Mouse (Mus musculus): ENCODE measurements around the gene Cyp2d22.

Gene Cyp2d22

GRCm38 (mm10) chr15:82346580-82347302 lies 33.3 kb downstream of the Cyp2d22 start:
- peak; percentile 35 for DNase-seq (ENCODE audit: low read depth, low spot score)

DNA sequence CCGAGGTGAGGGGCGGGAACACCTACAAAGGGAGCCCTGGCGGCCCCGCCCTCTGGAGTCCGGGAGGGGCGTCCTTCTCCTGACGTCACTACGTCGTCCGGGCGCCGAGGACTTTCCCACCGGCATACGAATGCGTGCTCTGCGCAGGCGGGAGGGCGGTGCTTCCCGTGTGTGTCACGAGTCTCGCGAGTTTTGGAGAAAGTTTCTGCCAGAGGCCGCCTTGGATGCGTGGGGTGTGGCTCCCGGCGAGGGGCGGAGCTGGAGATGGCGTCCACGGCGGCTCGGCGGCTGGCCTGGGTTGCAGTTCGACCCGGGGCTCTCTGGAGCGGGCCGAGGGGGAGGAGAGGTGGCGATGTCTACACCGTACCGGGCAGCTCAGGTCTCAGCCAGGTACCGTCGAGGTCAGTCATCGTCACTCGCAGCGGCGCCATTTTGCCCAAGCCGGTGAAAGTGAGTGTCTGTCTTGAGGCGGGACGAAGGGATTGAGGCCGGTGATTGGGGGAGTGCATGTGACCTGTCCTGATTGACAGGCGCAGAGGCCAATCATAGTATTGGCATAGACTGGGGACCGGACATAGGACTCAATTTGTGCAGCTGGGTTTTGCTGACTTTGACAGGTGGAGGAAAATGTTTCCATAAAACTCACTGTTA lies 34.1 kb downstream of the Cyp2d22 start:
- peak; percentile 98 for DNase-seq (ENCODE audit: low read depth, low spot score)

DNA sequence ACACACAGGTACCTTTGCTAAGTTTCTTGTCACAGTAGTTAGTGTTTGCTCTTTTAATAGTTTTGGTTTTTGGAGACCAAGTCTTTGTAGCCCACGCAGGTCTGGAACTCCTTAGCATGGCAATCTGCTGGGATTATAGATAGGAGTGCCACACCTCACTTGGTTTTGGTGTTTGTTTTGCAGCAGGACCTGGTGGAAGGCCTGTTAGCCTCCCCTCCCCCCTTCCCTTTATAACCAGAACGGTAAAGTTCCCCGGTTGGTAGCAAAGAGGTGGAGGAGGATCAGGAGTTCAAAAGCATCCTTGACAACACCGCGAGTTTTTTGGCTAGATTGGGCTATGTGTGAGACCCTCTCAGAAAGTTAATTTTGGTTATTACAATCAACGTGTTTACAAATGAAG lies 35.1 kb downstream of the Cyp2d22 start:
- DNase-seq (ENCODE audit: low read depth, low spot score), result peak; percentile 3

DNA sequence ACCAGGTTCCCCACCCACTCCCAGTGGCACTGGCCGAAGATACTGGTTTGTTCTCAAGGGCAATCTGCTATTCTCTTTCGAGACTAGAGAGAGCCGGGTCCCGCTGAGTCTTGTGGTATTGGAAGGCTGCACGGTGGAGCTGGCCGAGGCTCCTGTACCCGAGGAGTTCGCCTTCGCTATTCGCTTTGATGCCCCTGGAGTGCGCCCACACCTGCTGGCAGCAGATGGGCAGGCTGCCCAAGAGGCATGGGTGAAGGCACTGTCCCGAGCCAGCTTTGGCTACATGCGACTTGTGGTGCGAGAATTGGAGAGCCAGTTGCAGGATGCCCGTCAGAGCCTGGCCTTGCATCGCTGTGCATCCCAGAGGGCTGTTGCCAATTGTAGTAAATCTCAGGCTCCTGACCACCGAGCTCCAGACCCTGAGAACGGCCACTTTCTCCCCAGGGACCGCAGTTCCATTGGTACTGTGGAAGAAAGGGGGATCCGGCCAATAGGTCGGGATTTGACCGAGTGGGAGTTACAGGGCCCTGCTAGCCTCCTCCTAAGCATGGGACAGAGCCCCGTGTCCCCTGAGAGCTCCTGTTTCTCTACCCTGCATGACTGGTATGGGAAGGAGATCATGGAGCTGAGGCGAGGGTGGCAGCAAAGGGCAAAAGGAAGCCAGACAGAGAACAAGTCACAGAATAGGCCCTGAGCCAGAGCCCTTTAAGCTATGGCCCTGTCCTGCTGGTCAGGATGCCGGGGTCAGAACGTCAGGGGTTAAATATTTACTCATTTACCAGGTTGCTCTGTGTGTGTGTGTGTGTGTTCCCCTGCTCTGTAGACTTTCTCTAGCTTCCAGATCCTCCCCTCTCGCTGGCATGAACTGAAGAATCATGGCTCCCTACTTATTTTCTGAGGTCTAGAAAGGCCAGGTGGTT lies 36.4 kb downstream of the Cyp2d22 start:
- peak; percentile 1 for DNase-seq (ENCODE audit: low read depth, low spot score)

- no peak for DNase-seq (ENCODE audit: low read depth, low spot score)
These were observed 37.5 kb downstream of the Cyp2d22 start for GRCm38 (mm10) chr15:82342543-82342935.

DNA sequence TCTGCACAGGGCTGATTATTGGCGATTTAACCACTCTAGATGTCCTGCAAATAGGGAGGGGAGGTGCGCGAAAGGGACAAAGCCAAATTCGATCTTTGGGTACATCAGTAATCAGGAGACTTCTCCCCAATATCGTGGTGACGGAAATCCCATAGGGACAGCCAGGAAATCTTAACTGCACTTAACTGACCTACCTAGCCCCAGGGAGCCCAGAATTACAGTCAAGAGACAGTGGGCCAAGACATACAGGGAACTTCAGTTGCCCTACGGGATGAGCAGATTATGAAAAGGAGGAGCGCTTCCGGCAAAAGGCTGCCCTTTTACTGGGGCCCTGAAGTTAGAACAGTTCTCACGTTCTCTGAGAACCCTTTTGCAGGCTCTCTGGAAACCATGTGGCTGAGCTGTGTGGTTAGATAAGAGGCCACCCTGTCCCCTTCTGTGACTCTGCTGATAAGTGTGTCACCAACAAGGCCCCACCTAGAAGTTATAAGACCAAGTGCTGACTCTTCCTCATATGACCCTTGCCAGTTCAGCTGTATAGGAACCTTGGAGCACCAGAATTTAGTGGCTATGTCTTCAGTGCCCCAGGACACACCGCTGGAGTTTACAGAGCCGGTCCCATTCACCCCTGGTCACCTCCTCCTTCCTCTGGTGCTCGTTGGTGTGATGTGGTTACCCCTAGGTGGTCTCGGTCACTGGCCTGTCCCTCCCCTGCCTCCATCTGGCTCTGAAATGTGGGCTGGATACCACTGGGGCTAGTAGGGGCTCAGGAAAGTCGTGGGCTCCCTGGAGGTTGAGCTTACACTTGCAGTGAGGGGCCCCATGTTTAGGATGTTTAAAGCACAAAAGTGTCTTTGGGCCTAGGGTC lies 38.2 kb downstream of the Cyp2d22 start:
- peak; percentile 53 for DNase-seq (ENCODE audit: low read depth, low spot score)

DNA sequence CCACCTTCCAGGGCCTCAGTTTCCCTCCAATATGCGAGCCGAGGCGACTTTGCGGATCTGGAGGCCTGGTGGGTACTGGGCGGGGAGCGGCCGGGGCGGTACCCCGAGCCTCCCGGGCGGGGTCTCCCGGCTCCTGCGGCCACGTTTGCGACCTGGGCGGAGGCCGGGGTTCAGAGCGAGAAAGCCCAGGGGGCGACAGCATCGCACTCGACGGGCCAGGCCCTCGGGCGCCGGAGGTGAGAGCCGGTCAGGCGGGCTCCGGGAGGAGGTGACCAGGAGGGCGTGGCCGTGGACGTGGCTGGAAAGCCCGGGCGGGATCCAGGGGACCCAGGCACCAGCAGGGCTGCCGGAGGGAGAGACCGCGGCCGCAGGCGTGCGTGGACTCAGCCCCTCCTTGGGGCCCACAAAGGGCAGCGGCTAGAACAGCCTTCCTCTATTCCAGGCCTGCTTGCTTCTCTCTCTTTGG lies 39.0 kb downstream of the Cyp2d22 start:
- DNase-seq (ENCODE audit: low read depth, low spot score), result no peak

DNA sequence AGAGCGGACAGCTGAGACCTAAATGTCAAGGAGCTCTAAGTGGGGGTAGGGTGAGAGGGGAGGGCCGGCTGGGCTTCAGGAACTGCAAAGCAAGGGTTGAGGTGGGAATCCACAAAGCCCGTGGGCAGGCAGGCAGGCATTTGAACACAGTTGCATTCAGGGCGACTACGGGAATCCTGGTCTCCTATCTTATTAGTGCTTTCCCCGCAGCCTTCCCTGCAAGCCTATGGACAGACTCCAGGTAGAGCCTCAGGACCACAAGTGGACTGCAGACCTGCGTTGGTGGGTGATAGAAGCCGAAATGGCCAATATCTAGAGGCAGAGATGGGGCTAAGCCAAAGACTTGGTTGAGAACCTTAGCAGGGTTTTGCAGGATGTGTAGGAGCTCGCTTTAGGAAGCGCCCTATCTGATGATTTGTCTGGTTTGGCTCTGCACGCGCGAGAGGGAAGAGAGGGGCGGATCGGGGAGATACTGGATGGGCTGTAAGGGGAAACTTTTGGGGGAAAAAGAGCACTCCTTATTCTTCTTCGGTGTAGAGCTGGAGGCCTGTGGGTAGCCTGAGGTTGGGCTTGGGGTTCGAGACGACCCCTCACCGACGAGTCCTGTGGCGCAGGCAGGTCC lies 39.5 kb downstream of the Cyp2d22 start:
- DNase-seq (ENCODE audit: low read depth, low spot score), result no peak

- no peak for DNase-seq (ENCODE audit: low read depth, low spot score)
These were observed 40.3 kb downstream of the Cyp2d22 start for GRCm38 (mm10) chr15:82339634-82340254.

- DNase-seq (ENCODE audit: low read depth, low spot score), result no peak
These were observed 40.9 kb downstream of the Cyp2d22 start for GRCm38 (mm10) chr15:82339150-82339549.

DNA sequence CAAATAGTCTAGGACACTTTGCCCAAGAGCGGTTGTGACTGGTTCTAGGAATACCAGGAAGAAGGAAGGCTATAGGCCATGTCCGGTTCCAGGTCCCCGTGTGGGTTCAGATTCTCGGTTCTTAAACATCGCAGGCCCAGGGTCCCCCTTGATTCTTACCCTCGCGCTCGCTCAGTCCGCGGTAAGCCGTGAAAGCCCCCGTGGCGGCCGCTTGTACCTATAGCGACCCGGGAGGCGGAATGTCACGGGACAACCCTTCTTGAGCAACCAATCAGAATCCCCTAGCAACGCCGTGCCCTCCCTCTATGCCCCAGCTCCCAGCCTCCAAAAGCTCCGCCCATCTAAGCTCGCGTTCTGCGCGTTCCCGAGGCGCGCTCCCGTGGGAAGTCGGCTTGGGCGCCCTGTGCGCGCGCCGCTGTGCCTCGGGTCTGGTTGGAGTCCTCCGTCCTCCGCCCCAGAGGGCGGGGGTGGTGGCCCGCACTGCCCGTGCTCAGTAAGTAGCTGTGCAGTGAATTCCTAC lies 41.4 kb downstream of the Cyp2d22 start, which contains the start of the genes Naga, Pheta2 and Smdt1:
Gene Naga, minus strand, starts transcription at position 333 of the 520 bp plus-strand sequence.
Gene Pheta2, plus strand, starts transcription at position 350 of the 520 bp plus-strand sequence.
Gene Smdt1, plus strand, starts transcription at position 367 of the 520 bp plus-strand sequence.
- DNase-seq (ENCODE audit: low read depth, low spot score), result peak; percentile 96

GRCm38 (mm10) chr15:82337875-82338274 lies 42.2 kb downstream of the Cyp2d22 start:
- no peak for DNase-seq (ENCODE audit: low read depth, low spot score)

GRCm38 (mm10) chr15:82336629-82337028 lies 43.4 kb downstream of the Cyp2d22 start:
- no peak for DNase-seq (ENCODE audit: low read depth, low spot score)

- DNase-seq (ENCODE audit: low read depth, low spot score), result no peak
These were observed 44.9 kb downstream of the Cyp2d22 start for GRCm38 (mm10) chr15:82335194-82335593.

DNA sequence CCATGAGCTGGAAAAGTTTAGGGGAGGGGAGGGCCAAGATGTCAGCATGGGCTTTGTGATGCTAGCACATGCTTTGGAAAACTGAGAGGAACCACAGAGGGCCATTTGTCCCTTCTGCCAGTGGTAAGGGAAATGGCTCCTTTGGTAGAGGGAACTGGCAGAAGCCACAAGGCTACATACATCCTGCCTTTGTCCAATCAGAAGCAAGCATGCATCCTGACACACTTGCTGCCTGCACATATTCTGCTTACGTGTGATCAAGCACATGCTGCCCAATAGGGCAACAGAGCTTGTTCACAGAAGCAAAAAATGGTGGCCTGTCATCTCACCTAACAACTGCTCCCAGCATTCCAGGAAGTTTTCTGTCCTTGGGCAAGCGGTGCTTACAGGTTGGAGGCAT lies 54.7 kb downstream of the Cyp2d22 start:
- DNase-seq (ENCODE audit: low read depth, low spot score), result no peak

DNA sequence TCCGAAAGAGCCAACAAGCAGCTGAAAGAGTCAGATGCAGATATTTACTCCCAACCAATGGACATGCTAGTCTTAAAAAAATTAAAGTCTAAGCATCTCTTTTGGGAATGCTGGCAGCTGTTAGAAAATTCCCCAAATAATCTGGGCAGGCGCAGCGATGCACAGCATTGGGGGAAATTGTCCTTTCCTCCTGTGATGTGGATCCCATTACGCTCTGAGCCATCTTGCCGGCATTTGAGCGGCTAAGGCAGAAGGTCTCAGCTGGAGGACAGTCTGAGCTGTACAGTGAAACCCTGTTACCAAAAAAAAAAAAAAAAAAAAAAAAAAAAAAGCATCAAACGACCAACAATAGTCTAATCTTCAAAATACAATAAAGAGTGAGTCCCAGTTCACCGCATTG lies 57.9 kb downstream of the Cyp2d22 start:
- no peak for DNase-seq (ENCODE audit: low read depth, low spot score)

Measured in CD4-positive helper T cell, adult 2 months (primary cell).